Mouse (Mus musculus) left cerebral cortex, adult 11 months (tissue): ENCODE measurements around the gene Col17a1.

Source experiments
- DNase-seq: peaks from one replicate; pipeline ENCODE4 v3.0.0; 2022; ENCODE audit warnings: low spot score

Col17a1 gene

GRCm38 (mm10) chr19:47667601-47668000 lies 24.3 kb downstream of the Col17a1 start:
- no peak for DNase-seq

GRCm38 (mm10) chr19:47659765-47660408 lies 32.0 kb downstream of the Col17a1 start:
- DNase-seq: no peak

GRCm38 (mm10) chr19:47658914-47659535 lies 32.9 kb downstream of the Col17a1 start:
- peak; percentile 40 for DNase-seq

GRCm38 (mm10) chr19:47654896-47655295 lies 37.0 kb downstream of the Col17a1 start:
- no peak for DNase-seq

- no peak for DNase-seq
Measured at GRCm38 (mm10) chr19:47653173-47653572, 38.7 kb downstream of the Col17a1 start.

GRCm38 (mm10) chr19:47652255-47652654 lies 39.6 kb downstream of the Col17a1 start:
- DNase-seq: no peak

- no peak for DNase-seq
Measured at GRCm38 (mm10) chr19:47651160-47651480, 40.8 kb downstream of the Col17a1 start.

- DNase-seq: no peak
Measured at GRCm38 (mm10) chr19:47650366-47651159, 41.3 kb downstream of the Col17a1 start.

- DNase-seq: no peak
Measured at GRCm38 (mm10) chr19:47649071-47649470, 42.8 kb downstream of the Col17a1 start.

GRCm38 (mm10) chr19:47646508-47647120 lies 45.3 kb downstream of the Col17a1 start:
- DNase-seq: no peak

GRCm38 (mm10) chr19:47645583-47645982 lies 46.3 kb downstream of the Col17a1 start:
- DNase-seq: peak; percentile 29

GRCm38 (mm10) chr19:47643910-47644309 lies 48.0 kb downstream of the Col17a1 start:
- DNase-seq: no peak

- no peak for DNase-seq
Measured at GRCm38 (mm10) chr19:47635380-47635779, 56.5 kb downstream of the Col17a1 start.

- no peak for DNase-seq
Measured at GRCm38 (mm10) chr19:47631799-47632198, 60.1 kb downstream of the Col17a1 start.

GRCm38 (mm10) chr19:47630381-47630780 lies 61.5 kb downstream of the Col17a1 start:
- no peak for DNase-seq

- no peak for DNase-seq
Measured at GRCm38 (mm10) chr19:47629068-47629467, 62.8 kb downstream of the Col17a1 start.

GRCm38 (mm10) chr19:47627450-47627849 lies 64.4 kb downstream of the Col17a1 start:
- no peak for DNase-seq

- DNase-seq: no peak
Measured at GRCm38 (mm10) chr19:47624940-47625711, 66.8 kb downstream of the Col17a1 start.

GRCm38 (mm10) chr19:47621478-47621877 lies 70.4 kb downstream of the Col17a1 start:
- DNase-seq: no peak

- no peak for DNase-seq
Measured at GRCm38 (mm10) chr19:47613442-47613841, 78.5 kb downstream of the Col17a1 start.

- no peak for DNase-seq
Measured at GRCm38 (mm10) chr19:47608513-47608912, 83.4 kb downstream of the Col17a1 start.
